Mouse (Mus musculus): ENCODE measurements around the gene Hist1h4i. TPM values are rescaled to one million over a fixed set of nuclear protein-coding genes. Genes with fewer than 3 reads are reported as not detected.

The Hist1h4i gene
- polyA plus RNA-seq, 1 experiment from 2014 or later: 30.2 TPM

DNA sequence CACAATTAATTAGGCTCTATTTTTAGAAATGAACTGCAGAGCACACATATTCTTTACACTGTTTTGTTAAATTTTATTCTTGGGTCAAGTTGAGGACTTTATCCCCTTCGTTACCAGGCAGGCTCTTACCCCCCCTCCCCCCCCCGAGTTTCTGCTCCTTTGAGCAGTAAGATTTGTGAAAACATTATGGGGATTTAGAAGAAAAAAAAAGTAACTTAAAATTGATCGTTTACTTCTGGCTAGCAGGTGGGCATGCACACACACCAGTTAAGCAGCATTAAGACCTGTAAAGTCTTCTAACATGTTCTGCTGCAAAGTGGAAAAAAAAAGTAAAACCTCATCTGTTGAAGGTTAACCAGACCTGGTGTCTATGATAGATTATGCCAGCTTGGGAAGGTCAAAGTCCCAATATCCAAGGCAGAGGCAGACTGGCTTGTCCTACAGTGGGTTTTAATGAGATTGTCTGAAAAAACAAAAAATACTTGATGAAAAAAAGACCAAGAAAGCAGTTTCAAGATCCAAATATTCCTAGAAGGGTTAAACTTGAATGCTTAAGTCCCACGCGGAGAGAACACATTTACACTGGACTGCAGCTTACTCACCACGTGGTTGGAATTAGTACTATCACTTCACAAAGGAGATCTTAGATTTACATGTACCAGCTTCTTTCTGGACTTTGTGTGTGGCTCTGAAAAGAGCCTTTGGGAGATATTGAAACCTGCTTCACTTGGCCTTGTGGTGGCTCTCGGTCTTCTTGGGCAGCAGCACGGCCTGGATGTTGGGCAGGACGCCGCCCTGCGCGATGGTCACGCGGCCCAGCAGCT lies 6.5 kb downstream of the Hist1h4i start:
- Histone ChIP-seq H3K9me3 (ENCODE audit: control insufficient read depth, low read length) (no peaks in the 10 kb centered on the region), H3K4me2 (ENCODE audit: low read depth, severe bottlenecking) (peak overlapping the region; percentile 54), H3K4me3 (ENCODE audit: low read depth, low read length) (peak overlapping the region; percentile 37), H3K27me3 (ENCODE audit: control insufficient read depth, insufficient read depth, low read length) (no peaks in the 10 kb centered on the region), H3K4me1 (ENCODE audit: control insufficient read depth, insufficient read depth, low read length) (peaks cover 7% of the 10 kb centered on the region), H3K9ac (ENCODE audit: low read length) (peak overlapping the region; percentile 90), H3K36me3 (ENCODE audit: control insufficient read depth, insufficient read depth, low read length) (no peaks in the 10 kb centered on the region), H3K27ac (replicated peaks; ENCODE audit: low read depth, low read length) (peak overlapping the region; percentile 96)
- WGBS: 1% methylated on average over 9 of the region's 14 CpGs
- no peak for ATAC-seq (ENCODE audit: insufficient number of reproducible peaks, low FRiP score, low TSS enrichment, low read depth)
- DNase-seq (ENCODE audit: low spot score): peak; percentile 67

DNA sequence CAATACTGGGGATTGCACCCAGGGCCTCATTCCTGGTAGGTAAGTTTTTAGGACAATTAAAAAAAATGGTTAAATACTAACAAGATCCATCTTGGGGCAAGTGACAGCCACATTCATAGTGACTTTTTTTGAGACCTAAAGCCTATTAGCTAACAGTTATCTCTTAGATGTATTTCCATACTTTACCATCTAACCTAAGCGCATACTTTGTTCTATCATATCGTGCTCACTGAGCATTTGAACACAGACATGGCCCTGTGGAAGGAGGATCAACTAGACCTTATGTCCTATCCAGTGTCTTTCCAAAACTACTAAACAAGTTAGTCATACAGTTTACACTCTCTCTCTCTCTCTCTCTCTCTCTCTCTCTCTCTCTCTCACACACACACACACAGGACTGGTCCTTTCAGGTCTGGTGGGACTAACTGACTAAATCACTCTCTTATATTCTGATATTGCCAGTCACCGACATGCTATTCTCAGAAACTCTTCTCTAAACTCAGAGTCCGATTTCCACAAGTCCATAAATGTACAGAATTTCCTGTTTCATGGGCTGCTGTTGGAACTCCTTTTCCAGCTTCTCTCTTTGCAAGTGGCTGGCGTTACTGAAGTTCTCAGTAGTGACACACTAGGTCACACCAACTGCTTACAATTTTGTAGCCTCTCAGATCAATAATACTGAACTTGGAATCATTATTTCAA lies 7.3 kb downstream of the Hist1h4i start:
- Histone ChIP-seq H3K9me3 (ENCODE audit: control insufficient read depth, low read length) (no peaks in the 10 kb centered on the region), H3K9ac (ENCODE audit: low read length) (peak overlapping the region; percentile 22; the same call in 1 of the 2 replicates), H3K36me3 (ENCODE audit: control insufficient read depth, insufficient read depth, low read length) (no peaks in the 10 kb centered on the region), H3K27ac (replicated peaks; ENCODE audit: low read depth, low read length) (peak overlapping the region; percentile 96), H3K4me1 (ENCODE audit: control insufficient read depth, insufficient read depth, low read length) (peaks cover 7% of the 10 kb centered on the region), H3K27me3 (ENCODE audit: control insufficient read depth, insufficient read depth, low read length) (no peaks in the 10 kb centered on the region), H3K4me3 (ENCODE audit: low read depth, low read length) (peak overlapping the region; percentile 37), H3K4me2 (ENCODE audit: low read depth, severe bottlenecking) (peak overlapping the region; percentile 54)
- ATAC-seq (ENCODE audit: insufficient number of reproducible peaks, low FRiP score, low TSS enrichment, low read depth) (no peak), DNase-seq (ENCODE audit: low spot score) (peak; percentile 36)
- WGBS: 55% methylated on average over 5 of the region's 5 CpGs

DNA sequence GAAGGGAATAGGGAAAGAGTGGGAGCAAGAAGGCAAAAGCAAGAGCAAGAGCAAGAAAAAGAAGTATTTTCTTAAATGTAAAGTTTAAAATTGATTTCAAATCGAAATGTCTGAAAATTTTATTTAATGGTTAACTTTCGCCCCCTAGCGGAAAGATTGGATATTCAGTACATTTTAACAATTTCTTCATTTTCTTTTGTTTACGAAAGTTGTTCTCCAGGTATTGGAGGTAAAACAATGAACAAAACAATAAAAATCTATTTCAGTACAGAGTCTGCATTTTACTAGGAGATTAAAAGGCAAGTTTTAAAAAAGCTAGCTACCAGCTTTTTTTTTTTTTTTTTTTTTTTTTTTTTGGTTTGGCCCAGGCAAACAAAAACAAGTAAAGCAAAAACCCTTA lies 10.7 kb downstream of the Hist1h4i start:
- 19% methylated on average over 4 of the region's 4 CpGs for WGBS
- H3K4me1 ChIP-seq (ENCODE audit: control insufficient read depth, insufficient read depth, low read length): no peaks in the 10 kb centered on the region

DNA sequence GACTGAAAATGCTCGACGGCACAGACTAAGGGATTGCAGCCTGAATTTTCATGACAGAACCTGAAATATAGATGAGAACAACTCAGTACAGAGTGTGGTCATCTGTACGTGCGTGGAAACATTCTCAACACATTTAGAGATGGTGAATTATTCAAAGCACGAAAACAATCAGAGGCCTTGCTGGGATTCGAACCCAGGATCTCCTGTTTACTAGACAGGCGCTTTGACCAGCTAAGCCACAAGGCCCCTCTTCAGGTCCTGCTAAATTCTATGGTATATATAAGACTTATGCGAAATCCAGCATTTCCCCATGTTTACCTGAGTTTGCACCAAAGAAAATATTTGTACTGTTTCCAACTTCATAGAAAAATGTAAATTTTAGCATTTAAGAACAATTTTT lies 11.2 kb downstream of the Hist1h4i start:
- Histone ChIP-seq H3K4me1 (ENCODE audit: control insufficient read depth, insufficient read depth, low read length) (no peaks in the 10 kb centered on the region), H3K4me2 (ENCODE audit: low read depth, severe bottlenecking) (no peak overlapping the region), H3K9me3 (ENCODE audit: control insufficient read depth, low read length) (no peaks in the 10 kb centered on the region), H3K27ac (replicated peaks; ENCODE audit: low read depth, low read length) (no peak overlapping the region), H3K4me3 (ENCODE audit: low read depth, low read length) (no peak overlapping the region), H3K27me3 (ENCODE audit: control insufficient read depth, insufficient read depth, low read length) (no peaks in the 10 kb centered on the region), H3K36me3 (ENCODE audit: control insufficient read depth, insufficient read depth, low read length) (no peaks in the 10 kb centered on the region), H3K9ac (ENCODE audit: low read length) (no peak overlapping the region)
- WGBS: 35% methylated on average over 8 of the region's 8 CpGs
- ATAC-seq (ENCODE audit: insufficient number of reproducible peaks, low FRiP score, low TSS enrichment, low read depth) (no peak), DNase-seq (ENCODE audit: low spot score) (peak; percentile 66)

More for the DNA sequence above, 10.7 kb downstream of the Hist1h4i start:
- DNase-seq (ENCODE audit: low spot score) (no peak), ATAC-seq (ENCODE audit: insufficient number of reproducible peaks, low FRiP score, low TSS enrichment, low read depth) (no peak)
- no peaks in the 10 kb centered on the region for H3K36me3 ChIP-seq (ENCODE audit: control insufficient read depth, insufficient read depth, low read length)
- H3K4me3 ChIP-seq (ENCODE audit: low read depth, low read length): no peak overlapping the region
- H3K4me2 ChIP-seq (ENCODE audit: low read depth, severe bottlenecking): no peak overlapping the region
- H3K9me3 ChIP-seq (ENCODE audit: control insufficient read depth, low read length): no peaks in the 10 kb centered on the region
- H3K9ac ChIP-seq (ENCODE audit: low read length): no peak overlapping the region
- no peaks in the 10 kb centered on the region for H3K27me3 ChIP-seq (ENCODE audit: control insufficient read depth, insufficient read depth, low read length)
- H3K27ac ChIP-seq (replicated peaks; ENCODE audit: low read depth, low read length): no peak overlapping the region

DNA sequence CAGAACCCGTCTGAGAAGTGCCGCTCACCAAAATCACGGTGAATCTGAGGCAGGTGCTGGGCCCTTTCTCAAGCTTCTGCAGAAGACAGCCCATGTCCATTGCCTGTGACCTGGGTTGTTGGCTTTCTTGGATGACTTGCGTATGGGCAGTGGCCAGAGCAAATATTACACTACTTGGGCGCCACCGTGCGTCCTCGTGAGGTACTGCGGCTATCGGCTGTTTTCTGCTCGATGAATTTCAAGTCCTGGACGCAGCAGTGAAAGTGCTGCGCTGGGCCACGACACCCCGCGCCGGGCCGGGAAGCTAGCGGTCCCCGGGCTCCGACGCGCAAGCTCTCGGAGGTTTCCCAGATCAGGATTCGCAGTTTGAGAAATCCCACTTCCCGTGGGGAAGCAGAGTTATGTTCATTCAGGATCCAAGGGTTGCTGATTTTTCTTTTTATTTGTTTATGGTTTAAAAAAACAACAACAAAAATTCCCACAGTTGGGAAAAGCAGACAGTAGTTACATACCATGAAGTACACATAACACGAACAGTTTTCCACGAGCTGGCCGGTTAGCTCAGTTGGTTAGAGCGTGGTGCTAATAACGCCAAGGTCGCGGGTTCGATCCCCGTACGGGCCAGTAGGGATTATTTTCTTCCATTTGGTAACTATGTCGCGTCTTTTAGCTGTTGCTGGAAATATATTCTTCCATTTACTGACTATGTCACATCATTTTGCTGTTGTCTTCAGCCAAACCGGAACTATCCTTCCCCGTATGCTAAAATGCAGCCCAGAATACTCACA lies 12.3 kb downstream of the Hist1h4i start:
- H3K9ac ChIP-seq (ENCODE audit: low read length): peak overlapping the region; percentile 47
- WGBS: under 1% methylated on average over 40 of the region's 40 CpGs
- ATAC-seq (ENCODE audit: insufficient number of reproducible peaks, low FRiP score, low TSS enrichment, low read depth): peak; percentile 80

DNA sequence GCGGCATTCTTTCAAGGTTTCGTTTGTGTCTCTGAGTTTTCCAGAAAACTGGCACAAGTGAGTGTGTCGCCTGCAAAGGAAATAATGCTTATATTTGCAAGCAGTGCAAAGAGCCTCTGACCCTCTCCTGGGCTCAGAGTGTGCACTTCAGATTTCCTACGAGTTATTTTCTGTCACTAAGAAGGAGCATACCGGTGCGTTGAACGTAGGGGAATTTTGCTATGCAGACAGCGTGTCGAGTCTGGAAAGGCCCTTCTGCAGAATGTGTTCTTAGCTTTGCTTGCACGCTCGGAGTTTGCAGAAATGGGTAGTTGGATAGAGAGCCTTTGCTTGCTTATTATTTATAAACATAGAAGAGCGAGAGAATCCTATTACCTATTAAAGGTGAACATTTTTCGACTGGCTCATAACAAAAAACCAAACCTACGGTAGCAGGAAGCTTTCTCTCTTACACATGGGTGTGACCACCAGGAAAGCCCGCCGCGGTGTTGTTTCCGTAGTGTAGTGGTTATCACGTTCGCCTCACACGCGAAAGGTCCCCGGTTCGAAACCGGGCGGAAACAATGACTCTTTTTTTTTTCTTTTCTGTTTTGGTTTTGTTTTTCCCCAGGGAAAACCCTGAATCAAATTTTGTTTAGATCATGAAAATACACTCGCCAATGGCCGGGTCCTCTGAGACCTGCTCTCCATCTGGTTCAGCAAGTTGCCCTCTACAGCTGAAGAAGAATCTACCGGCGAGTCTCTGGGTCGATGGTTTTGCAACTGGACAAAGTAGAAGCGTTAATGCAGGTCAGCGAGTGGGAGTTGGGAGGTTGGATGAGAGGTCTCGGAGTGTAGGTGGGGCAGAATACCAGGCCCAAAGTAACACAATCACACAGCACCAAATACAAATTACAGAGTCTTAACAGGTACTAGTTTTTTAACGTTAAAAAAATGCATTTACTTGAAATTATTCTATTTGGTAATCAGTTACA lies 14.8 kb downstream of the Hist1h4i start:
- H3K36me3 ChIP-seq (ENCODE audit: control insufficient read depth, insufficient read depth, low read length): no peaks in the 10 kb centered on the region
- no peaks in the 10 kb centered on the region for H3K9me3 ChIP-seq (ENCODE audit: control insufficient read depth, low read length)
- H3K9ac ChIP-seq (ENCODE audit: low read length): peak overlapping the region; percentile 37; the same call in 1 of the 2 replicates
- H3K4me3 ChIP-seq (ENCODE audit: low read depth, low read length): peak overlapping the region; percentile 50
- H3K4me1 ChIP-seq (ENCODE audit: control insufficient read depth, insufficient read depth, low read length): no peaks in the 10 kb centered on the region
- H3K4me2 ChIP-seq (ENCODE audit: low read depth, severe bottlenecking): peak overlapping the region; percentile 60
- H3K27me3 ChIP-seq (ENCODE audit: control insufficient read depth, insufficient read depth, low read length): no peaks in the 10 kb centered on the region
- 2% methylated on average over 35 of the region's 35 CpGs for WGBS
- peak; percentile 98 for DNase-seq (ENCODE audit: low spot score)
- 0 out of 2 replicates have a peak, but pooled peaks have one; percentile 55 for ATAC-seq (ENCODE audit: insufficient number of reproducible peaks, low FRiP score, low TSS enrichment, low read depth)
- H3K27ac ChIP-seq (replicated peaks; ENCODE audit: low read depth, low read length): no peak overlapping the region; the same call in 1 of the 2 replicates

More for the DNA sequence above, 12.3 kb downstream of the Hist1h4i start:
- Histone ChIP-seq H3K27ac (replicated peaks; ENCODE audit: low read depth, low read length) (0 out of 2 replicates have a peak overlapping the region, but pooled peaks have one; percentile 64), H3K9me3 (ENCODE audit: control insufficient read depth, low read length) (no peaks in the 10 kb centered on the region), H3K27me3 (ENCODE audit: control insufficient read depth, insufficient read depth, low read length) (no peaks in the 10 kb centered on the region), H3K4me2 (ENCODE audit: low read depth, severe bottlenecking) (peak overlapping the region; percentile 54), H3K4me1 (ENCODE audit: control insufficient read depth, insufficient read depth, low read length) (no peaks in the 10 kb centered on the region), H3K36me3 (ENCODE audit: control insufficient read depth, insufficient read depth, low read length) (no peaks in the 10 kb centered on the region), H3K4me3 (ENCODE audit: low read depth, low read length) (peak overlapping the region; percentile 39)
- DNase-seq (ENCODE audit: low spot score): peak; percentile 99

DNA sequence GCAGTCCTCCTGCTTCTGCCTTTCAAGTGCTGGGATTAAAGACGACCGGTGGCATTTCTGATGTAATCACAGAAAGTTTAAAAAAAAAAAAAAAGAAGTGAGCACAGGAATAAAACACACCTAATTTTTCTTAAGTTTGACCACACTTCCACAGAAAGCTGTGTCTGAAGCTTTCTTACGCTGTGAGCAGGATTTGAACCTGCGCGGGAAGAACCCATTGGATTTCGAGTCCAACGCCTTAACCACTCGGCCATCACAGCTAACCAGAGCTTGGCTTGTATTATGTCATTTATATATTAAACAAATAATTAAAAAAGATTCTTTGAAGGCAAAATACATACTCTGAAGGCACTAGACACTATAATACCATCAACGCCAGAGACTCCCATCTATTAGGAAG lies 18.9 kb downstream of the Hist1h4i start:
- Histone ChIP-seq H3K27me3 (ENCODE audit: control insufficient read depth, insufficient read depth, low read length) (peaks cover 13% of the 10 kb centered on the region; the same call in 1 of the 2 replicates), H3K27ac (replicated peaks; ENCODE audit: low read depth, low read length) (no peak overlapping the region), H3K36me3 (ENCODE audit: control insufficient read depth, insufficient read depth, low read length) (no peaks in the 10 kb centered on the region), H3K9ac (ENCODE audit: low read length) (no peak overlapping the region), H3K4me1 (ENCODE audit: control insufficient read depth, insufficient read depth, low read length) (0 out of 2 replicates have a peak, but pooled peaks cover 2% of the 10 kb centered on the region), H3K4me2 (ENCODE audit: low read depth, severe bottlenecking) (peak overlapping the region; percentile 49), H3K4me3 (ENCODE audit: low read depth, low read length) (peak overlapping the region; percentile 35), H3K9me3 (ENCODE audit: control insufficient read depth, low read length) (no peaks in the 10 kb centered on the region)
- DNase-seq (ENCODE audit: low spot score): peak; percentile 89
- peak; percentile 48; the same call in 1 of the 2 replicates for ATAC-seq (ENCODE audit: insufficient number of reproducible peaks, low FRiP score, low TSS enrichment, low read depth)
- WGBS: under 1% methylated on average over 9 of the region's 9 CpGs

All from limb, embryonic 11.5 days (tissue).